Mouse (Mus musculus): ENCODE results near the gene Cdk5r2.
A peak's percentile ranks its signal among the peaks of the same experiment; 100 is the strongest.
"Not testable (repeated sequence)": the region's sequence is repeated elsewhere in the genome, so short reads cannot be mapped to it uniquely, and the experiment has no call there.

Gene Cdk5r2

DNA sequence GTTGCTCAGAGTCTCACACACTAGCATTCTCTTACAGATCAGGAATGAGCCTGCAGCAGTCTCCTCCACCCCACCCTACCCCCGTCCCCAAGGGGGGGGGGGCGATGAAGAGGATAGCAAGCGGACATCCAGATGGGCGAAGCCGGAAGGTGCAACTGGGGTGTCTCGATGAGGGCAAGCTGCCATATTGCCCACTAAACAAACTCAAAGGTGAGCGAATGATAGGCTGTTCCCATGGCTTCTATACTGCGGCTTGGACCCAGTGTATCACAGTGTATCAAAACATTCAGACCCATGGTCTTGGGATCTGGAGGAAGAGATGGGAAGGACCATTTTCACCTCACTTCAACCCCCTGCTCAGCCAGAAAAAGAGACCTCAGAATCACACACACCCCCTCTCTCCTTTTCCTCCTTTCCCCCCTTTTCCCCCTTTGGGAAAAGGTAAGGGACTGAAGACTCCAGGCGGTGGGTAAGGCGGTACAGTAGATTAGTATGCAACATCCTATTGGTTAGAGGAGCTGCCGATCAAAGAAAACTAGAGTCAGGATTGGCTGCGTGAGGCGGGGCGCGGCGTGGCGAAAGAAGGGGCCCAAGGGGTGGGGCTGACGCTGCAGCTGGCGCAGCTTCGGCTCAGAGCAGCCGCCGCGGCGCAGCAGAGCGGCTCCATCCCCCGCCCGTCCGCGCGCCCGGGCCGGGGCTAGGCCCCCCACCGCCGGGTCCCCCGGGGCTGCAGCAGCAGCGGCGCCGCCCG is at the start of gene Cdk5r2:
Gene Cdk5r2 (plus strand): TSS at position 629 of the 751 bp plus-strand sequence.
- DNase-seq (ENCODE audit: low read depth): no peak

DNA sequence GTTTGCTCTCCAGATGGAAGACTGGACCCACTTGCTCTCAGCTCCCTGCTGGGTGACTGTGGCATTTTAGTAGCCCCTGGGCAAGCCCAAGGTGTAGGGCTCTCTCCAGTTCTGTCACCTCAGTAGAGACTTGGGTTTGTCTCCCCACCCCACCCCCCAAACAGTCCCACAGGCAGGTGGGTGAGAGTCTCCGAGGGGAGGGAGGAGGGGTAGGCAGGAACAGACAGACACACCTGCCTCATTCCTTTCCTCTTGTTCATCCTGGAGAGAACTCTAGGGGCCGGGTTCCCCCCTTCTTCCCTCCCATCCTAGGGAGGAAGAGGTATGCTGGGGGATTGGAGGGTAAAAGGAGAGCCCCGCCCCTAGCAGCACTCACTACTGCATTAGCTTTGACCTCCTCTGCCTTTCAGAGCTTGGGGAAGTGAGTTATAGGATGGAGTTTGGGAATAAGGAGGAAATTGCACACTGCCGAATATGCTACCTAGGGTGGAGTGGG is 49.3 kb upstream of the Cdk5r2 start:
- no peak for DNase-seq (ENCODE audit: low read depth)

DNA sequence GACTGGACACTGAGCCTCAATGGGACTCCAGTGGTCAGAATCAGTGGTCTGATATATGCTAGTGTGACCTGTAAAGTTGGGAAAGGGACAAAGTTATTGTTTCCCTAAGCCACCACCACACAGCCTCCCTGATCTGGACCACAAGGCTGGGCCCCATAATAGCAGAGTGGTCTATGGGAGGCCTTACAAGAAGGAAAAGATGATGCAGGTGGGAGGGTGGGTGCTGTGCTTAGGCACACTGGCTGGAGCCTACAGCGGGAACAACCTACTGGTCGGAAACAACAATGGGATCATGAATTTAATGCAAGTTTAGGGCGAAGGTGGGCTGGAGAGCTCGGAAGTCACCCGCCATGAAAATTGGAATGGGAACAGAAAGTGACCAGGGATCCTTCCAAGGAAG is 48.9 kb upstream of the Cdk5r2 start:
- DNase-seq (ENCODE audit: low read depth): no peak

DNA sequence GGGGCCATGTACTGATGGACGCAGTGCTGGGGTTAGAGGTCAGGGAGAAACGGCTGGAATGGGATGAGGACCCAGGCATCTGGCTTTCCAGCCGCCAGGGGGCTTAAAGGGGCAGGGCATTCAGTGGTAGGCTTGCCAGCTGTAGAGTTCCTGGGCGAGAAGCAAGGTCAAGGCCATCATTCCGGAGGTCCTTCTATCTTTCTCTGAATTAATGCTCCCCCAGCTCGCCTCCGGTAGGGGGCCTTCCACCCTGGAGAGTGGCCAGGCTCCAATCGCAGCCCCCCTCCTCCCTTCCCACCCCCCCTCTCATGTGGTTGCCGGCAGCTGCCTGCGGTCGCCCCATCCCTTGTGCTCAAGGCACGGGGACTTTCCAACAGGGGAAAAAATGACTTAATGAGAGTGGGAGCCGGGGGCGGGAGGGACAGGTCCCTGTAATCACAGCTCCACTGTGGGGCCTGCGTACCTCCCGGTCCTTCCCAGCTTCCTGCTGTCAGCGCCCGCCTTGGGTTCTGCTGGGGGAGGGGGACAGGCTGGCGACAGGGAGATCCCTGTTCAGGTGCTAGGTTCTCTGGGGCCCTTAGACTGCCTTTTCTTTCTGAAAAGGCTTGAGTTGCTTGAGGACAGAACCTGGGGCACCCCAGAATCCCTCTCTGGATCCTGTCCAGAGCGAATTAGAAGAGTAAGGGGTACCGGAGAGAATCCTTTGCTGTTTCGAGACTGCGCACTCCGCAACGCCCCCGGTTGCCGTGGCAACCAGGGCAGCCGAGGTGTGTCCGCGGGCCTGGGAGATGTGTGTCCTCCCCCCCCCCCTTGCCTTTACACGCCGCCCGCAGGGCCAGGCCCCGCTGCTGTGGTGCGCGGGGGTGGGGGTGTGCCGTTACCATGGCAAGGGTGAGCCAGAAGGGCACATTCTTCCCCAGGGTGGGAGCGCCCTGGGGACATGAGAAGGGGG is 48.1 kb upstream of the Cdk5r2 start:
- DNase-seq (ENCODE audit: low read depth): peak; percentile 65

DNA sequence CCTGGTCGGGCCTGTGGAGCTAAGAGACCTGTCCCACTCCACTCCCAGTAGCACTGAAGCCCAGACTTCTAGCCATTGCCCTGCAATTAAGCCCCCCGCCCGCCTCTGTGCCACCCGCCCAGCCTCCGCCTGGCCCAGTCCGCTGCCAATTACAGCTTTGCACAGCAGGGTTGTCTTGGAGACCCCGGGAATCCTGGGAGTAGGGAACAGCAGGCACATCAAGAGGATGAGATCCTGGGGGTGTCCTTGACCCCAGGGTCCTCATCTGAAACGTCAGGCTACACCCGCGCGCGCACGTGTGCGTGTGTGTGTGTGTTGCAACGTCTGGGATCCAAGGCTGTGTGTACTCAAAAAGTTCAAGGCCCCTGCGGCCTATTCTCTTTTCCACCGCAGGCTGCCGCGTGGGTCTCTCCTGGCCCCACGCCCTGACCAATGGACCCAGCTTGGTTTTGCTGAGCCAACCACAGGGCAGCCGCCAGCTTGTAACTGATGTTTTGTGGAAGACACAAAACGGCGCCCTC is 47.1 kb upstream of the Cdk5r2 start:
- no peak for DNase-seq (ENCODE audit: low read depth)

DNA sequence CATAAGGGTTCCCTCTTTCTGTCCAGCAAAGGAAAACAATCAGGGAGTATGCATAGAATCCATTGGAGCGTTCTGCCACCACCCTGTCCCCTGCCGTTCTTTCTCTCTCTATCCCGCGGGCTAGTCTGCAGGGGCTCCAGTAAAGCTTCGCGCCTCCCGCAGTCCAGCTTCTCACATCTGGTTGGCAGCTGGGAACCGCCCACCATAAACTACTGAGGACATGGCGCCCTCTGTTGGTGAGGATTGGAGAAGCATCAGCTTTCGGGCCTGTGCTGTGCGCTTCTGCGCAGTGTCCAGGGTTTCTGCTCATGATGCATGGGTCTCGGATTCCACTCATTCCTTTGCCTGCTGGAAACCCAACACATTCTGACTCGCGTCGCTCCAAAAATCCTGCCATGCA is 46.7 kb upstream of the Cdk5r2 start:
- peak; percentile 96 for DNase-seq (ENCODE audit: low read depth)

DNA sequence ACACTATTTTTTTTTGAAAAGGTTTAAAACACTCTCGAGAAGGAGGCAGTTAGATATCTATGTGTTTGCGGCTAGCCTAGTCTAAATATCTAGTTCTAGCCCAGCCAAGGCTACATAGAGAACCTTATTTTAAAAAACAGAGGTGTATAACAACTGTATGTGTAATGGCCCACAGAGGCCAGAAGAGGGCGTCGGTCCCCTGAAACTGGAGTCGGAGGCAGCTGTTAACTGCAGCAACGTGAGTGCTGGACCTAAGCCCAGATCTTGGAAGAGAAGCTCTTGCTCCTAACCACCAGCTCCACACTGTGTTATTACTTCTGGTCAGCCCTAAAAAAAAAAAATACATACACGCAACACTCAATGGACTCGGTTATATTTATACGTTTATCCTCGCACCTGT is 45.7 kb upstream of the Cdk5r2 start:
- peak; percentile 59 for DNase-seq (ENCODE audit: low read depth)

DNA sequence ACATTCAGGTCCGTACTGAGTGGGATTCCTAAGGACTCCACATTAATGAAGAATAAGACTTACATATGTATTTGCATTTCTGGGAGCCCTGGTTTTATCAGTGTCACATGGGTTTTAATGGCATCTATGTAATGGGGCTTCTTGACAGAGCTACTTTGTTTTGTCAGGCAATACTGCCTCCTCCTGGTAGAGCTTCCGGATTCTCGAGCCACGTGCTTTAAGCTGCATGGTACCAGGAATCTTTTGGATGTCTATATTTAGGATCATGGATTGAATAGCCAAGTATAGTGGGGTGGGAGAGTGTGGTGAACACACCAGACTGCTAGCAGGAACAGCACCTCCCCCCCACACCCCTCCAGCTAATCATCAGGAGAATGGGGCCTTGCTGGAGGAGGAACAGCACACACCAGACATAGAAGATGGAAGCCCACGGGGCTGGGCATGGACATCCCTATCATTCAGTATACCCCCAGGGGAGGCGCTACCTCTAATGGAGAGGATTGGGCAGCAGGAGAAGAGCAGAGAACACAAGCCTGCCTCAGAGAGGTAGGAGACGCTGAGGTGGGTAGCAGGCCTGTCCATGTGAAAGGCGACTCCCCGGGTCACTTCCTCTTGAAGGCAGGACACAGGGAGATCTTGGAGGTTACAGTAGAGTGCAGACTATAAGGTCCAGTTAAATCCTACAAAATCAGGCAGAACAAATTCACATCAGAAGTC is 39.6 kb upstream of the Cdk5r2 start:
- peak; percentile 43 for DNase-seq (ENCODE audit: low read depth)

DNA sequence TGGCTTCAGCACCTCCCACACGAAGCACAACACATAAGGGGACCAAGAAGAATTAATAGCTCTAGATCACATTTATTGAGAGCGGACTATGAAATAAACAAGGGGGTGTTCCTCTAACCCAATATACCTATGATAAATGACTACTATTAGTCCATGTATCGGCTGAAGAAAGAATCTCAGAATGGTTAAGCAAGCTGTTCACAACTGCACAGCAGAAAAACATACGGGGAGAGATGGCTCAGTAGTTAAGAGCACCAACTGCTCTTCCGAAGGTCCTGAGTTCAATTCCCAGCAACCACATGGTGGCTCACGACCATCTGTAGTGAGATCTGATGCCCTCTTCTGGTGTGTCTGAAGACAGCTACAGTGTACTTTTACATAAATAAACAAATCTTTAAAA is 38.8 kb upstream of the Cdk5r2 start:
- DNase-seq (ENCODE audit: low read depth): not testable (repeated sequence)

DNA sequence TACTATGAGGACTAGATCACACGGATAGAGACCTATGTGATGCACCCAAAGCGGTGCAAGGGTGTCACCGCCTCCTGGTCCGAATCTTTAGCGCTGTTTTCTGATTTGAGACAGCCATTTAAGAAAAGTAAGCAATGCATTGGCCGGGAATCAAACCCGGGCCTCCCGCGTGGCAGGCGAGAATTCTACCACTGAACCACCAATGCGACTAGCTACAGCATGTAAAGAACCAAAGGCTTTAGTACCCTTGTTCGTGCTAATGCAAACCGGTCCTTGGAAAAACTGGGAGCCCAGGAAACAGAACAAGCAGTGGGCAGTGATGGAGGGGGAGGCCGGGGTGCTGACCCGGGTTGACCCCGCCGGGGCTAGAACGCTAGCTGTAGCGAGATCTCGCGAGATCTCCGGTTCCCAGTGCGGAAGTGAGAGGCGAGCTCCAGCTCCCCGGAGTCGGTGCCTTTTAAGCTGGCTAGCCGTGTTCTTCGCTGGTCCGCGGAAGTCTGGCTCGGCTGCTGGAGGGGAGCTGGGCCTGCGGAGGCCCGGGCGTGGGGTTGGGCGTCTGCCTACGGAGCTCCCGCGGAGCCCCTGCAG is 38.0 kb upstream of the Cdk5r2 start:
- peak; percentile 93 for DNase-seq (ENCODE audit: low read depth)

DNA sequence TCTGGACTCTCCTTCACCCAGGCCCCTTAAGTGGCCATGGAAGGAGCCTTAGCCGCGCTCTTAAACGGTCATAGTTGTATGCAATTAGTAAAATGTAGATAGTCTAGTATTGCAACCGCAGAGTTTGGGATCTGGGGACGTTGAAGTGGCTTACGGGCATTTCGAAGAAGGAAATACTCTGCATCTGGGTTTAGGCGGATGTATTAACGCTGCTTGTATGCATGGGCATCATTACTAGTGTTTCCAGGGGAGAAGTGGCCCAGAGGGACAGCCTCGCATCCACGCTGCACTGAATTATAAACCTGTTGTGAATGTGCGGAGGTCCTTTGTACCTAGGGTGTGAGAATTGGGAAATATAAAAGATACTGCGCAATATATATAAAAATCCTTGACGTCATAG is 37.5 kb upstream of the Cdk5r2 start:
- DNase-seq (ENCODE audit: low read depth): no peak

DNA sequence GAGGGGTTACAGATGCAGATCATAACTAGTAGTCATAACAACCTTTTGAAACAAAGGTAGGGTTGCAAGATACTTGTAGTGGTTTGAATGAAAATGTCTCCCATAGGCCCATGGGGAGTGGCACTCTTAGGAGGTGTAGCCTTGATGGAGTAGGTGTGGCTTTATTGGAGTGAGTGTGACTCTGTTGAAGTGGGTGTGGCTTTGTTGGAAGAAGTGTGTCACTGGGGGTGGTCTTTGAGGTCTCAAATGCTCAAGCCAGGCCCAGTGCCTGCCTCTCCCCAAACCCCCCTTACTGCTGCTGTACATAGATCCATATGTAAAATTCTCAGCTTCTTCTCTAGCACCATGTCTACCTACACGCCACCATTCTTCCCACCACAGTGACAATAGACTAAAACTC is 36.2 kb upstream of the Cdk5r2 start:
- DNase-seq (ENCODE audit: low read depth): no peak

DNA sequence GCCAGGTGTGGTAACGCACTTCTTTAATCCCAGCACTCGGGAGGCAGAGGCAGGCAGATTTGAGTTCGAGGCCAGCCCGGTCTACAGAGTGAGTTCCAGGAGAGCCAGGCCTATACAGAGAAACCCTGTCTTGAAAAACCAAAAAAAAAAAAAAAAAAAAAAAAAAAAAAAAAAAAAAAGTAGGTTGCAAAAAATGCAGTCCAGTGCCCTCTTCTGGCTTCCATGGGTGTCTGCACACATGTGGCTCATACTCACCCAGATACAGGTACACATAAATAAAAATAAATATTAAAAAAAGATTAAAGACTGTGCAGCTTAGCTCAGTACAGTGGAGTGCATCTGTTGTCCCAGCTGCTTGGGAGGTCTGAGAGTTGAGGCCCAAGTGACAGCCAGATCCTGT is 31.1 kb upstream of the Cdk5r2 start:
- not testable (repeated sequence) for DNase-seq (ENCODE audit: low read depth)

DNA sequence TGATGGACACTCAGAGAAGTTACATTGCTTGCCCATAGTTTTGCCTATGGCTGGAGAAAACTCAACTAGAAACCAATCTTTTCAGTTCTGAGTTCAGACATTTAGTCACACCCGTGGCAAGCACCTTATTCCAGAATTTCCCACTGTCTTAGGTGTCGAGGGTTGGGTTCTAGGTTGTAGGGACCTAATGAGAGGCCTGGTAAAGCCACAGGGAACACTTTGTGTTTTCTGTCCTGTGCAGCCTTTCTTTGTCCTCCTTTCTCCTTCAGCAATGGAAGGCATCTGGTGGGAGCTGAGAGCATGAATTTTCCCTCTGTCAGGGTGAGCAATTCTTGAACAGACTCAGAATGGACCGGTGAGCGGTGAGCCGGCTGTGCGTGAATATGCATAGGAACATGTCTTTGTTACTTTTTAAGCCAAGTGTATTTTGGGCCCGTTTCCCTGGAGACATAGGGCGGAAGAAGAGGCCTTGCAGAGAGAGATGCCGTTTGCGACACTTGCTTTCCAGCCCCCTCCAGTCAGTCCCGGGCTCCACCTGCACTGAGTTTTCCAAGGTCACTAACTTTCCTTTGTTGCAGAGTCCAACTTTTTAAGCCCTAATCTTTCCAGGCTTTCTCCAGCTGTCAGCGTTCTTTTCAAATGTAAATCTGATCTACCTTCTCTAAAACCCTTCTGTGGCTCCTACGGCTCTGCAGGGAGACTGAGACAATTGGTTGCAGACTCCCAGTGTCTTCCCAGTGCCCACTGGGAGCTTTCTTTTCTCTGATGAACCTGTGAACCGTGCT is 30.0 kb upstream of the Cdk5r2 start:
- DNase-seq (ENCODE audit: low read depth): no peak

DNA sequence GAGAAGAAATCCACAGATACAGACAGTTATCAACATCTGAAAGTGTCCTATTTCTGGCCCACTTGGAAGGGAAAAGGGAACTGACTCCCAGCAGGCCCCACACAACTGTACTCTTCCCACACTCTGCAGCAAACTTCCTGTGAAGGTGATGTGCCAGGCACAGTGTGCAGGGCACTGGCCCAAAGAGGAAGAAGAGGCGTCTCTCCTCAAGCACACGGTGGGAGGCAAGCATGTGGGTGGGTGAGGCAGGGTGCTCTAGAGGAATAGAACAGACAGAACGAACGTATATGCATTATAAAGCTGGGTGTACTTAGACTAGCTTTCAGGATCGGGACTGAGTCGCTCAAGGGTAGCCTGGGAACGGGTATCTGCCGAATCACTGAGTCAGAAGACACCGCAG is 24.7 kb upstream of the Cdk5r2 start:
- no peak for DNase-seq (ENCODE audit: low read depth)

DNA sequence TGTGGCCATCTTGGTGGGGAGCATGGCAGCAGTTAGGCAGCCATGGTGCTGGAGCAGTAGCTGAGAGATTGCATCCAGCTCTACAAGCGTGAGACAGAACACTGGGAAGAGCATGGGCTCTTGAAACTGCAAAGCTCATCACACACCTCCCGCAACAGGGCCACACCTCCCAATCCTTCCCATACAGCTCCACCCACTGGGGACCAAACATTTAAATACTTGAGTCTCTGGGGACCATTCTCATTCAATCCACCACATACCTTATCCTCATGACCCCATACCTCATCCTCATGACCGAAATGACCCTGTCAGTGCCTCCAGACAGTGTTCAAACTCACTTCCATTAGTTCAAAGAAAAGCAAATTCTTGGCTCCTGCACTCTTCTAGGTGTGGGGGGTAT is 21.5 kb upstream of the Cdk5r2 start:
- no peak for DNase-seq (ENCODE audit: low read depth)

DNA sequence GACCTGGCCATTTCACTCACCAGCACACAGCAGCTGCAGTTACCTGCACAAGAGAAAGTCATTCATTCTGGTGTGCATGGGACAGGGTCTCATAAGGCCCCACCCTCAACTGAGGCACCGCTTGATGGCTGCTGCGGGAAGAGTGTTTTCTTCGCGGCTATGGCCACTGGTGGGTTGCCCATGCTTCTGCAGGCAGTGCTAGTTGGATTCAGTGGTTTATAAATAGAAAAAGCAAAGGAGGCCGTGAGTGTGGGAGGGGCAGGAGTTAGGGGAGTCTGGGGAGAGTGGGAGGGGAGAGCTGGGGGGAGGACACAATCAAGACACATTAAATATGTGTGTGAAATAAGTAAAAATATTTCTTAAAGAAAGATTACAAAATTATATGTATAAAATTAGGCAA is 11.6 kb upstream of the Cdk5r2 start:
- DNase-seq (ENCODE audit: low read depth): no peak

DNA sequence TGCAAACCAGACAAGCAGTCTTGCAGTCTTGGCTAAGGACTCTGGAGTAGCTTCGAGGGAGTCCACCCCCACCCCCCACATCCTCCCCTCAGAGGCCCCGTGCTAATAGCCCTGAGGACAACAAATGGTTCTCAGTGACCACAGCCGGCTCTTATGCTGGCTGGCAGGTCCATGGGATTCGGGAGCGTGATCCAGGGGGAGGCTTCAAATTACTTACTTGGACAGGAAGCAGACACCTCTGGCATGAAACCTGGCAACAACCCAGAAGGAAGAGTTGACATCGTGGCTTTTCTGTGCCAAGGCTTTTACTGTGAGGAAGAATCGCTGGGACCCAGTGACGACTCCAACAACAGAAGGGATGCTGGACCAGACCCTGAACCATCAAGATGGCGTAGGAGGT is 8.4 kb upstream of the Cdk5r2 start:
- DNase-seq (ENCODE audit: low read depth): no peak

DNA sequence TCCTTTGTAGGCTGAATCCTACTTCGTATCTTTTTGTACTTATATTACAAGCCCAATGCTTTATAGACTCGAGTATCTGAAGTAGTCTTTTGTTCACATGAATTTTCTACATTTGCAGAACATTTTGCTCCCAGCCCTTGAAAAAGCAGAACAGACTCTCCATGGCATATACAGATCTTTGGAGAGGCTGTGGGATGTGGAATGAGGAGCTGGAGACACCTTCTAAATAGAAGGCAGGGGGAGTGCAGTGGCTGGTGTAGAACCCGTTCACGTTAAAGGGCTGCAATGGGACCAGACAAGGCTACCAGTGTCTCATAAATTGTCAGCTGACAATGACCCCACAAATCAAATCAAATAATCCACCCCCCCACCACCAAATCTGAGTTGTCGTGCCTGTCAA is 5.8 kb upstream of the Cdk5r2 start:
- no peak for DNase-seq (ENCODE audit: low read depth)

DNA sequence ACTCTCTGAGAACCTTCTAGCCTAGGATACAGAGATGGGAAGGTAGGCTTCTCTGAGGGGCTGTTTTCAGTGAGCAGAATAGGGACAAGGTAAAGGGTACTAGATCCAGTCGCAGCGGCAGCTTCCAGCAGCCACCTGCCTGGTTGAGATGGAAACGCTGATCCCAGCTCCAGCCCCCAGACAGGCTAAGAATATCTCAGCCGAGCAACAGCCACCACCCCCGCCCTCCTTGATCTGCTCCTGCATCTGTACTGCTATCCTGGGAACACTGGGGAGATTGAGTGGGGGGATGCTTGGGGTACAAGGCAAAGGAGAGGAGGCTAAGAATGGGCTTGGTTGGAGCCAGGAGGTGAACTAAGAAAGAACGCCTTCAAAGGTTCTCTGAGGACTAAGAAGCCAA is 4.5 kb upstream of the Cdk5r2 start:
- DNase-seq (ENCODE audit: low read depth): no peak
